Mouse (Mus musculus): ENCODE measurements around the gene Ccdc146.

DNA sequence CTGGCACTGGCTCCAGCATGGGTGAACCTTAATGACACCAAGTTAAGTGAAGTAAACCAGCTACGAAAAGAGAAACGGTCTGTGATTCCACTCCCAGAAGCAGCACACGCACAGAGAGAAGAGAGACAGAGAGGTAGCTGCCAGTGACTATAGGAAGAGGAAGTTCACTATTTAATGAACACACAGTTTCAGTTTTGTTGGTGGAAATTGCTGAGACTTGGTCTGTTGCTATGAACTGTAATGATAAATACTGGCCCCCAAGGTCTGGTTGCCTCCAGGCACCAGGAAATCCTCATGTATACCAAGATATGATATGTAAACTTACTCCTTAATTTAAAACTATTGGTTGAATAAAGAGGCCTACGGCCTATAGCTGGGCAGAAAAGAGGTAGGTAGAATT lies 38.0 kb downstream of the Ccdc146 start:
- TF ChIP-seq CTCF (IDR thresholded peaks at IDR 0.05; ENCODE audit: insufficient read depth, low read length) (no peak), POLR2A (IDR thresholded peaks at IDR 0.05; ENCODE audit: borderline replicate concordance, extremely low read depth, low read depth, low read length) (no peak)

All from lung, adult 2 months (tissue).